10 mouse cellular contexts compared by ENCODE assay signal in genomic region chr8:78431356-78431755, GRCm38 (mm10). TPM values are rescaled to one million over a fixed set of nuclear protein-coding genes. Genes with fewer than 3 reads are reported as not detected.
A peak's percentile ranks its signal among the peaks of the same experiment; 100 is the strongest.
DNase-seq lines count a peak whose midpoint lies in the region; ATAC-seq lines count a peak whose summit lies in the region.
"Had no signal": no experiment of that assay in that cellular context is flagged by ENCODE, and none has a peak within 500 bp of the region (broad histone marks: within the 10 kb centered on the region; RNA-seq: fewer than 3 reads in every experiment).

No protein-coding gene starts in this region.

- H3K4me2 ChIP-seq in heart, embryonic 11.5 days: no peak overlapping the region

- no peak for ATAC-seq in heart, embryonic 11.5 days (replicated peaks; ENCODE audit: insufficient number of reproducible peaks, low FRiP score, low TSS enrichment)
- 0 out of 2 replicates have a peak, but pooled peaks have one; percentile 50 for ATAC-seq in common myeloid progenitor, adult 5-6 weeks (replicated peaks; ENCODE audit: low read depth, poor library complexity, severe bottlenecking)

- H3K4me3 ChIP-seq in heart, embryonic 11.5 days (ENCODE audit: low read depth, low read length): no peak overlapping the region

- DNase-seq in heart, postnatal 14 days: peak; percentile 49 to 76
- DNase-seq in ES-CJ7 (ENCODE audit: low read depth, low spot score): peak; percentile 81
- DNase-seq in lung, postnatal 14 days: peak; percentile 57
- DNase-seq in cerebellum, adult 8-10 months: no peak
- no peak for DNase-seq in frontal cortex, postnatal 10 days (ENCODE audit: low spot score in 2 of 2)
- no peak for DNase-seq in layer of hippocampus, adult 9-10 months (ENCODE audit: low spot score)

- peaks cover 3% of the 10 kb centered on the region; the same call in 1 of the 2 replicates for H3K4me1 ChIP-seq in heart, embryonic 11.5 days (ENCODE audit: control insufficient read depth, insufficient read depth, low read length)

- H3K27ac ChIP-seq in heart, embryonic 11.5 days (ENCODE audit: low read depth, low read length): no peak overlapping the region
- H3K27ac ChIP-seq: macrophage had no signal

- no peaks in the 10 kb centered on the region for H3K9me3 ChIP-seq in heart, embryonic 11.5 days (replicated peaks; ENCODE audit: control insufficient read depth, low read length)

- intact Hi-C loops in heart, postnatal 14 days (cut with DNase I): no loop called here

- WGBS in heart, embryonic 11.5 days (ENCODE audit: insufficient replicate concordance): 5% methylated on average over 4 of the region's 4 CpGs

- no peak overlapping the region for H3K9ac ChIP-seq in heart, embryonic 11.5 days (ENCODE audit: low read depth, low read length)

- peaks cover 75% of the 10 kb centered on the region for H3K27me3 ChIP-seq in heart, embryonic 11.5 days (ENCODE audit: control insufficient read depth, insufficient read depth, low read length)

- no peaks in the 10 kb centered on the region for H3K36me3 ChIP-seq in heart, embryonic 11.5 days (ENCODE audit: control insufficient read depth, insufficient read depth, low read length)
- H3K36me3 ChIP-seq: G1E had no signal

RNA-seq across cellular contexts. Expression of gene Pou4f2, which starts 5.1 kb away (rescaled TPM):
- total RNA-seq in heart, postnatal 14 days (2021): not detected
- not detected in 2 replicates for polyA plus RNA-seq in heart, embryonic 11.5 days (2014; fragmentation: Nextera tagmentation; extraction: Ambion mirVana)
- not detected in 2 replicates for total RNA-seq in common myeloid progenitor, adult 5-6 weeks (2017)
- polyA plus RNA-seq: G1E, macrophage had no signal

Comparison
In these comparisons a context has a peak if more than half of its experiments do, and no peak if none do; other contexts are left out.
1. DNase-seq: peak in heart, postnatal 14 days (2 of 2), ES-CJ7 (single experiment) and lung, postnatal 14 days (single experiment); none in cerebellum, adult 8-10 months (single experiment), frontal cortex, postnatal 10 days (0 of 2) and layer of hippocampus, adult 9-10 months (single experiment).